Mouse (Mus musculus): ENCODE measurements around the gene Zmpste24.
"Not testable (repeated sequence)": the region's sequence is repeated elsewhere in the genome, so short reads cannot be mapped to it uniquely, and the experiment has no call there.

Zmpste24 gene

GRCm38 (mm10) chr4:121097650-121098378 is at the start of gene Zmpste24:
Gene Zmpste24 (minus strand): TSS chr4:121098241.
- in situ Hi-C loops (cut with MboI, MseI): loop anchor here (5.0 kb wide), 2 partner anchors 119 to 1789 kb away; partner anchors contain the start of genes Cap1 and Rlf

GRCm38 (mm10) chr4:121109126-121109525 is 11.1 kb upstream of the Zmpste24 start, which contains the start of gene Tmco2:
Gene Tmco2 (minus strand): TSS chr4:121109226.
- in situ Hi-C loops (cut with MboI, MseI): no loop called here

- in situ Hi-C loops (cut with MboI, MseI): no loop called here
Measured at GRCm38 (mm10) chr4:121103304-121103703, 5.3 kb upstream of the Zmpste24 start.

- in situ Hi-C loops (cut with MboI, MseI): no loop called here
Measured at GRCm38 (mm10) chr4:121090211-121090610, 7.8 kb downstream of the Zmpste24 start.

- in situ Hi-C loops (cut with MboI, MseI): no loop called here
Measured at GRCm38 (mm10) chr4:121088696-121089095, 9.3 kb downstream of the Zmpste24 start.

- in situ Hi-C loops (cut with MboI, MseI): no loop called here
Measured at GRCm38 (mm10) chr4:121084506-121084905, 13.5 kb downstream of the Zmpste24 start.

- in situ Hi-C loops (cut with MboI, MseI): no loop called here
Measured at GRCm38 (mm10) chr4:121080395-121080794, 17.6 kb downstream of the Zmpste24 start.

GRCm38 (mm10) chr4:121077915-121078646 is 20.0 kb downstream of the Zmpste24 start:
- in situ Hi-C loops (cut with MboI, MseI): no loop called here

GRCm38 (mm10) chr4:121074250-121074649 is 23.8 kb downstream of the Zmpste24 start:
- in situ Hi-C loops (cut with MboI, MseI): no loop called here

- in situ Hi-C loops (cut with MboI, MseI): no loop called here
Measured at GRCm38 (mm10) chr4:121065336-121065735, 32.7 kb downstream of the Zmpste24 start.

GRCm38 (mm10) chr4:121059218-121059617 is 38.8 kb downstream of the Zmpste24 start:
- in situ Hi-C loops (cut with MboI, MseI): not testable (repeated sequence)

- in situ Hi-C loops (cut with MboI, MseI): no loop called here
Measured at GRCm38 (mm10) chr4:121057032-121057431, 41.0 kb downstream of the Zmpste24 start.

- in situ Hi-C loops (cut with MboI, MseI): no loop called here
Measured at GRCm38 (mm10) chr4:121056342-121056741, 41.7 kb downstream of the Zmpste24 start.

GRCm38 (mm10) chr4:121052454-121053323 is 45.4 kb downstream of the Zmpste24 start:
- in situ Hi-C loops (cut with MboI, MseI): no loop called here

GRCm38 (mm10) chr4:121051863-121052262 is 46.2 kb downstream of the Zmpste24 start:
- in situ Hi-C loops (cut with MboI, MseI): no loop called here

- in situ Hi-C loops (cut with MboI, MseI): no loop called here
Measured at GRCm38 (mm10) chr4:121042946-121043345, 55.1 kb downstream of the Zmpste24 start.

GRCm38 (mm10) chr4:121042472-121042871 is 55.6 kb downstream of the Zmpste24 start:
- in situ Hi-C loops (cut with MboI, MseI): no loop called here

GRCm38 (mm10) chr4:121040897-121041671 is 57.0 kb downstream of the Zmpste24 start:
- in situ Hi-C loops (cut with MboI, MseI): no loop called here

- in situ Hi-C loops (cut with MboI, MseI): no loop called here
Measured at GRCm38 (mm10) chr4:121040323-121040722, 57.7 kb downstream of the Zmpste24 start.

- in situ Hi-C loops (cut with MboI, MseI): no loop called here
Measured at GRCm38 (mm10) chr4:121039331-121040115, 58.5 kb downstream of the Zmpste24 start, which contains the start of gene Col9a2. Gene Col9a2 (plus strand): TSS chr4:121039385.
